Mouse (Mus musculus) cerebellum, adult 9-11 months (tissue): ENCODE data around the gene Olfr866.

Experiments used
- DNase-seq: peaks from one replicate; pipeline ENCODE4 v3.0.0; 2022

Gene Olfr866

GRCm38 (mm10) chr9:20027935-20028334 lies at the start of gene Olfr866:
Olfr866 (minus strand) TSS chr9:20028035.
- no peak for DNase-seq

DNA sequence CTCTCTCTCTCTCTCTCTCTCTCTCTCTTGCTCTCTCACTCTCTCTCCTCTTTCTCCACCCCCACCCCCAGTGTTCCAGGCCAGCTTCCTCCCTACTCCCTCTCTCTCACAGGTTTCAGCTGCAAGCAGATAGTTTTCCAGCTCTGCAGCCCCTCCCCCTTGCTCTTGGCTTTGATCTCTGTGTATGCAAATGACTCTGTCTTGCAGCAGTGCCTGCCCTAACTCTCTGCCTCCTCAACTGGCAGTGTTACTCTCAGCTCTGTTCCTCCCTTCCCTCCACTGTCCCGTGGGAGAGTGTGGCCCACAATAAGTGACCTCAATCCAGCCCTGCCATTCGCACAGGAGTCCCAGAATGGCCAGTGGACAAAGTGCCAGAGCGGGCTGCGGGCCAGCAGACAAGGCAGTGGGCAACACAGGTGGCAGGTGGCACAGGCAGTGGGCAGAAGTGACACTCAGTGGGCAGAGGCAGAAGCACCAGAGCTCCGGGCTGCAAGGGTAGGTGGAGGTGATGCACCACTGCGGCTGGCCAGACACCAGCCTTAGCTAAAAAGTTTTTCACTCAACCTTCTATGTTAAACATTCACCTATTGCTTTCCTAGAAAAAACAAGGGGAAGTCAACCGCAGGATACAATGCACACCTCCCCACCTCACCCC lies 45.8 kb upstream of the Olfr866 start:
- DNase-seq: peak; percentile 4

DNA sequence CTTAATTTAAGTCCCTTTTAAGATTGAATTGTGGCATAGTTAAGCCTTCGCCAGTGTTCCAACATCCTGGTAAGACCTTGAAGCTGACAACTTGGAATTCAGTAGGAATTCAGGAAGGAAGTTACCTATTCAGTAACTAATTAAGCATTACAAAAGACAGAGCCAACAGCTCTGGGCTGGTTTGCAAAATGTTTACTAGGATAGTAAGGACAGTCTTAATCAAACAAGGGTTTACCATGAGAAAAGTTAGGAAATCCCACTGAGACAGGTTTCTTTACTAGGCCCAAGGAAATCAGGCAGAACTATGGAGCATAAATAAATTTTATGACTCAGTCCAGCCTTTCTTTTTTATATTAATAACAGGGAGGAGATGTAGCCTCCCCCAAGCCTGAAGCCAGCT lies 43.5 kb upstream of the Olfr866 start:
- DNase-seq: no peak

DNA sequence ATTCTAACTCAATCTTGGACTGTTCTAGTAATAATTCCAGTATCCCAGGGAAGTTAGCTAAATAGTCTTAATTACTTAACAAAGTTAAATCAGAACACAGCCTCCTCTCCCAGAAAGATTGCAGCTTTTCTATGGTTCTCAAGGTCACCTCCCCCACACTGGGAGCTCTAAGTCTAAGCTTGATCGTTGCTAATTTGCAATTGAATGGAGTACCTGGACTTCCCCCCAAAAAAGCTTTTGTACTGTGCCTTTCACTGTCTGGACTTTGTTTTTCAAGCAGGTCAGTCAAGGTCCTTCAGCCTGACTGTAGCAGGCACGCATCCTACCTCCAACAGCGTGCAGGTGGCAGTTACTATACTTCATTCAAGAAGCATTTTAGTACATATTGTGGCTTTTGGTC lies 42.4 kb upstream of the Olfr866 start:
- DNase-seq: no peak

- DNase-seq: no peak
Observed at GRCm38 (mm10) chr9:20057462-20057861, 29.6 kb upstream of the Olfr866 start, which contains the start of gene Olfr867. Olfr867 (minus strand) TSS chr9:20057562.

GRCm38 (mm10) chr9:20047964-20048363 lies 20.1 kb upstream of the Olfr866 start:
- DNase-seq: no peak
